Mouse (Mus musculus): ENCODE measurements at regions not wholly inside any gene's neighbourhood (a gene's known extent, or its start where the extent isn't known, plus 50 kb on each side); places are given as distances from the start of the nearest gene placed in this dataset.

- no peak for DNase-seq (ENCODE audit: low spot score)
These were observed 73.8 kb upstream of the Lrig3 start for GRCm38 (mm10) chr10:125892122-125892521.

- no peak for DNase-seq (ENCODE audit: low spot score)
These were observed 70.1 kb upstream of the Lrig3 start for GRCm38 (mm10) chr10:125895744-125896482.

- no peak for DNase-seq (ENCODE audit: low spot score)
These were observed 69.3 kb upstream of the Lrig3 start for GRCm38 (mm10) chr10:125896646-125897045.

- DNase-seq (ENCODE audit: low spot score) = no peak
These were observed 66.5 kb upstream of the Lrig3 start for GRCm38 (mm10) chr10:125899504-125899903.

GRCm38 (mm10) chr10:125900562-125900961 lies 65.4 kb upstream of the Lrig3 start:
- DNase-seq (ENCODE audit: low spot score) = no peak

- DNase-seq (ENCODE audit: low spot score) = no peak
These were observed 63.3 kb upstream of the Lrig3 start for GRCm38 (mm10) chr10:125902668-125903067.

GRCm38 (mm10) chr10:125912207-125912606 lies 53.8 kb upstream of the Lrig3 start:
- DNase-seq (ENCODE audit: low spot score) = no peak
